Mouse (Mus musculus): ENCODE data around the gene Ngly1.

Ngly1 gene

GRCm38 (mm10) chr14:16329756-16330155, 80.7 kb downstream of the Ngly1 start:
- no peak for DNase-seq (ENCODE audit: low spot score)

GRCm38 (mm10) chr14:16334260-16334659, 85.2 kb downstream of the Ngly1 start:
- DNase-seq (ENCODE audit: low spot score) = no peak

- DNase-seq (ENCODE audit: low spot score) = no peak
These were observed 86.8 kb downstream of the Ngly1 start for GRCm38 (mm10) chr14:16335835-16336417.

GRCm38 (mm10) chr14:16347505-16347904, 98.4 kb downstream of the Ngly1 start:
- DNase-seq (ENCODE audit: low spot score) = no peak

- no peak for DNase-seq (ENCODE audit: low spot score)
These were observed 110.6 kb downstream of the Ngly1 start for GRCm38 (mm10) chr14:16359704-16360103.
